20 mouse cellular contexts compared by ENCODE assay signal in genomic region chr3:63317496-63317895, GRCm38 (mm10).
"Had no signal": no experiment of that assay in that cellular context is flagged by ENCODE, and none has a peak within 500 bp of the region (broad histone marks: within the 10 kb centered on the region; RNA-seq: fewer than 3 reads in every experiment).

No protein-coding gene starts in this region.

- H3K4me3 ChIP-seq: midbrain, embryonic 10.5 days; midbrain, embryonic 12.5 days; myocyte; neural tube, embryonic 13.5 days; neural tube, embryonic 15.5 days; stomach, embryonic 15.5 days had no signal

- H3K27ac ChIP-seq: midbrain, embryonic 10.5 days; midbrain, embryonic 12.5 days; neural tube, embryonic 13.5 days; neural tube, embryonic 15.5 days; stomach, embryonic 15.5 days; stomach, postnatal 0 days had no signal

- H3K36me3 ChIP-seq: midbrain, embryonic 10.5 days; midbrain, embryonic 12.5 days; neural tube, embryonic 13.5 days; neural tube, embryonic 15.5 days; stomach, embryonic 15.5 days had no signal

- H3K4me2 ChIP-seq: lung, embryonic 14.5 days; midbrain, embryonic 12.5 days; neural tube, embryonic 13.5 days; neural tube, embryonic 15.5 days; stomach, embryonic 15.5 days had no signal

- H3K27me3 ChIP-seq: midbrain, embryonic 12.5 days; neural tube, embryonic 13.5 days; neural tube, embryonic 15.5 days; stomach, embryonic 15.5 days had no signal

- H3K9me3 ChIP-seq: midbrain, embryonic 10.5 days; midbrain, embryonic 12.5 days; neural tube, embryonic 13.5 days; neural tube, embryonic 15.5 days; stomach, embryonic 15.5 days had no signal

- H3K4me1 ChIP-seq: midbrain, embryonic 10.5 days; midbrain, embryonic 12.5 days; neural tube, embryonic 13.5 days; neural tube, embryonic 15.5 days; stomach, embryonic 15.5 days had no signal

- H3K9ac ChIP-seq: lung, embryonic 14.5 days; midbrain, embryonic 12.5 days; neural tube, embryonic 13.5 days; neural tube, embryonic 15.5 days; stomach, embryonic 15.5 days had no signal

- ATAC-seq: midbrain, embryonic 16.5 days had no signal

- DNase-seq: lung, embryonic 14.5 days; lung, postnatal 10 days; lung, postnatal 4 days; midbrain, embryonic 14.5 days; retina, postnatal 1 day; right cerebral cortex, adult 18-20 months; right cerebral cortex, postnatal 25 days; right cerebral cortex, postnatal 4 days; spleen, adult 18-20 months; thymus, adult 2 months; thymus, postnatal 25 days; thymus, postnatal 4 days had no signal
